Mouse (Mus musculus): Measurements from ENCODE around the gene Gm28038.

Gm28038 gene

DNA sequence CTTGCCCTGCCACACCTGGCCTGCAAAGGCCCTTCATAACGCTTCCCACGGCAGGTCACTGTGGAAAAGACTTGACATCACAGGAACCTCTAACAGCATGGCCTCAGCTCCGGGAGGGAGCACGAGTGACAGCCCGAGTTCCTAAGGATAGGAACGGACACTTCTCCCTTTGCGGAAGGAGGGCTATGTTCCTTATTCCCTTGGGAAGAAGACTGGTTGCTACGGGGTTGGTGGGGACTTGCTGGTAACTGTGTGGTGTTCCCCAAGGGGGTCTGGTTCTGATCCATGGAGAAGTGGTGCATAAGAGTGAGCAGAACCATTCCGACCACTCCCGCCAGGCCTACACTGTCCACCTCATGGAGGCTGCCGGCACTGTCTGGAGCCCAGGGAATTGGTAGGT, at the start of gene Gm28038:
Gm28038 (plus strand) TSS at position 301 of the 400 bp plus-strand sequence.
- DNase-seq (ENCODE audit: low spot score), result no peak

DNA sequence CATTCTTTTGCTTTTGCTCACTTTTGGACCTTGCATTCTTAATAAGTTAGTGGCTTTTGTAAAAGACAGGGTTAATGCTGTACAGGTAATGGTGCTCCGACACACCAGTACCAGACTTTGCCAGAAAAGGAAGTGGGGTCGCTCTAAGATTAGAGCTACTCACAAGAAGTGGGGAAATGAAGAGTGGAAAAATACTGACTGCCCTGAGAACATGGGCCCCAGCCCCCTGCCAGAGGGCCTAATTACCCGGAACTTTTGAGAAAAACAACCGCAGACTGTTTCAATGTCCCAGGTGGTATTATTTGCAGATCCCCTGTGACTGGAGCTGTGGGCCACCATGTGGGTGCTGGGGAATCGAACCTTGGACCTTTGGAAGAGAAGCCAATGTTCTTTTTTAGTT, 45.2 kb upstream of the Gm28038 start:
- DNase-seq (ENCODE audit: low spot score), result no peak

- peak; percentile 51 for DNase-seq (ENCODE audit: low spot score)
These were observed 44.2 kb upstream of the Gm28038 start for GRCm38 (mm10) chr2:30236426-30237198.

DNA sequence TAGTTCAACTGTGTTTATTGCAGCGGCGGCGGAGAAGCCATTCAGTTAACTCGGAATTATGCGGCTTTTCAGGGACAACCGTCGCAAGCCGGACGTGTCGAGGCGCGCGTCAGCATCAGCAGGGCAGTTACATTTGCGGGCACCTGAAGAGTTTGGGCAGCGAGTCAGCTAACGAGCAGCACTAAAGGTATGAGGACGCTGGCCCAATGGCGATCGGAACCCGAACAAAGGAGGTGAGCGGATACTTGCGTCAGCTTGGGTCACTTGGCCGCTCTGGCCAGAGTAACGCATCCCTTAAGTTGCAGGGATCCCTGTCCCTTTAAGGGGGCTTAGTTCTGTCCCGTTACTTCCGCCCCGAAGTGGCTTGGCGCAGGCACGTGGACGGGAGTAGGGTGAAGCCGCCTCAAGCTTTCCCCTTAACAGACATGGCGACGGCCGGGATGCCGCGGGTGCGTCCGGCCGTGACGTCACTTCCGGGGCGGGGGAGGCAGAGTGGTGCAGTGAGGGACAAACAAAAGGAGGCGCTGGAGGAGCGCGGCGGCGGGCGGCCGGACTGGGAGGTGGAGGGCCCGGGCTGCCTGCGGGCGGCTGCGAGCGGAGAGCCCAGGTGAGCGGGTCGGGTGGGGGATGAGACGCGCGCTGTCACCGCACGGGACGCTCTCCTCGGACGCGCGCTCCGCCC, 43.5 kb upstream of the Gm28038 start, which contains the start of gene Lrrc8a:
Lrrc8a (plus strand) TSS at position 517 of the 682 bp plus-strand sequence.
- peak; percentile 98 for DNase-seq (ENCODE audit: low spot score)

- DNase-seq (ENCODE audit: low spot score), result no peak
These were observed 43.0 kb upstream of the Gm28038 start for GRCm38 (mm10) chr2:30237881-30238280.

DNA sequence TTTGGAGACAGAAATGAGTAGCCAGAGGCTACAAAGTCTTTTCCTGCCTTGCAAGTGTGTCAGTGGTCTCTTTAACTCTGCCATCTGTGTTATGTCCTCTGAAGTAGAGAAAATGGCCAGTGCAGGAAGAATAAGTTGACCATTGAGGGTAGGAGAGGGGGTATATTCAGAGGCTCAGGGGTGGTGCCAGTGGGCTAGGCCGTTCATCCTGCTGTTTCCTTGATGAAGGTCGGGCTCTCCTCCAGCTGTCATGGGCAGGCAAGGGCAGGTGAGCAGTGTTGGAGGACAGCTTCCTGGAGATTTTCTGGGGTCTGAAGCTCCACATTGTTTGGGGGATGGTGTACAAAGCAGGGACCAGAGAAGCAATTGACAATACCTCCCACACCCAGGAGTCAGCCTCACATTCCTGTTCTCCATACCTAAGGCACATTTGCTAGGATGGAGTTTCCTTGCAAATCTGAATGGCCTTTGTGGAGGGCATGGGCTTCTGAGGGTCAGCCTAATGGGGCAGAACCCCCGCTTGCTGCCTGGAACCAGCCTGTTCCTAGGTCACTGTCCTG, 41.9 kb upstream of the Gm28038 start:
- no peak for DNase-seq (ENCODE audit: low spot score)

DNA sequence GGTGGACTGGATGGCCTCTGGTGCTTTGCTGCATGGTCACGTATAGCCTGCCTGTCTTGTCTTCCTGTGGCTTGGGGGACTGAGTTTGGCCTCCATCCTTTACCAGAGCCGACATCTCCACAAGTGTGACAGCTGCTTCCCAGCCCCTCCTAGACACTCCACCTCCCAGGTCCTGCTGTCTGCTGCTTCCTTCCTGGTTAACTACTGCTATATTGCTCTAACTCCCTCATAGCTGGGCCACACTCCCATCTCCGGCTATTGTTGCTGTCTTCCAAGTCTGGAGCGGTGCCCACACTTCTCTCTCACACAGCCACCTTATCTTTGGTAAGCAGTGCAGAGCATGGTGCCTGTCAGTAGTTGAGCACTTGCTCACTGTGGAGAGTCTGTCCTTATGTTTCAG, 41.1 kb upstream of the Gm28038 start:
- DNase-seq (ENCODE audit: low spot score), result no peak

- no peak for DNase-seq (ENCODE audit: low spot score)
These were observed 40.6 kb upstream of the Gm28038 start, which contains the start of gene Gm28035 for GRCm38 (mm10) chr2:30240267-30240666. Gm28035 (plus strand) TSS chr2:30240567.

DNA sequence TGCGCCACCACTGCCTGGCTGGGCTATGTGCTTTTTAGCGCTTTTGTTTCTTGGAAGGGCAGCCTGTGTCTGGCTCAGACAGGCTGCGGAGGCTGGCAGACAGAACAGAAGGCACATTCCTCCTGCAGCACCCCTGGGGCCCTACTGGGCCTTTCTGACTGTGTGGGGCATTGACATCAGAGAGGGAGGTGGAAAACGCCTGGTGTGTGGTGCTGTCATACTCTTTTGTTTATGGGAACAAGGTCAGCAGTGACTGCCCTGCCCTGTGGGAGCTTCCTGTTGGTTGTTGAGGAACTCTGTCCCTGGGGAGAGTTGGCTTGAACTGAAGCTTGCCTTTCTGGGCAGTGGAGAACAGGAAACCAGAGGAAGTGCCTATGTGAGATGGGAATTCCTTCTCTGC, 38.3 kb upstream of the Gm28038 start:
- peak; percentile 66 for DNase-seq (ENCODE audit: low spot score)

GRCm38 (mm10) chr2:30243391-30243790, 37.5 kb upstream of the Gm28038 start:
- no peak for DNase-seq (ENCODE audit: low spot score)

DNA sequence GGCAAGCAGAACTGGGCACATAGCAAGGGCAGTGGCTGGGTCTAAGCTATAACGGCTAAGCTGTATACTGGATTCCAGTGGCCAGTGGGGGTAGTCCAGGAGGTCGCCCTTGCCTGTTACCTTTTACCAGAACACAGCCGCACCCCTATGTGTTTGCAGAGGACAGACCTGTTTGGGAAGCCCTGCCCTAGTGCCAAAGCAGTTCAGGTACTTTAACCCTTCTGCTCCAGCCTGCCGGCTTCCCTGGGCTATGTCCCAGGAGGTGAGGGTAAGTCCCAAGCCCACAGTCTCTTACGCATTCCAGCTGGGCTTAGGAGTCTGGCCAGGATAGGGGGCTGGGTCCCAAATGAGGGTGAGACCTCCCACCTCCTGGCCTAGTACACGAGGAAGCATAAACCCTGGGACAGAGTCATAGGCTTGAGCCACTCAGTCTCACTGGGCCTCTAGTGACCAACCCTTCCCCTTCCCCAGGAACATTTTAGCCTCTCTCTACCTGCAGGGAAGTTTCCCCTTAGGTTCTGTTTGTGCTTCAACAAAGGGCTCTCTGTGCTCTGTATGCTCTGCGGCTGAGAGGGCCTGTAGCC, 36.2 kb upstream of the Gm28038 start:
- DNase-seq (ENCODE audit: low spot score), result no peak

DNA sequence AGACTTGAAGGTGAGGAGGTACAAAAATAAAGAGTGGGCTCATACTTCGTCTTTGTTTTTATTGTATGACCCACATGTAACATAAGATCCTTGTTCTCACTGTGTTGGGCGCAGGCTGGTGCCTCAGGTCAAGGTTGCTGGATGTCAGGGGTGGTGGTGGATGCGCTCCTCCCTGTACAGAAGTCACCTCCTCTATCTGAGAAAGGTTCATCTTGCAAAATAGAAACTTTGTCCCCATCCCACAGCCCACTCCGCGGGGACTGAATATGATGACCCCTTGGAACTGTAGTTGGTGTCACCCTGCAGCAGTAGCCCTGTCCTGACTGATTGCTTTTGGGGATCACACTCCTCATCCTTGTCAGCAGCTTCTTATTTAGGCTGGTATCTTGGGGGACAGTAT, 33.8 kb upstream of the Gm28038 start:
- no peak for DNase-seq (ENCODE audit: low spot score)

GRCm38 (mm10) chr2:30247681-30248080, 33.2 kb upstream of the Gm28038 start:
- no peak for DNase-seq (ENCODE audit: low spot score)

DNA sequence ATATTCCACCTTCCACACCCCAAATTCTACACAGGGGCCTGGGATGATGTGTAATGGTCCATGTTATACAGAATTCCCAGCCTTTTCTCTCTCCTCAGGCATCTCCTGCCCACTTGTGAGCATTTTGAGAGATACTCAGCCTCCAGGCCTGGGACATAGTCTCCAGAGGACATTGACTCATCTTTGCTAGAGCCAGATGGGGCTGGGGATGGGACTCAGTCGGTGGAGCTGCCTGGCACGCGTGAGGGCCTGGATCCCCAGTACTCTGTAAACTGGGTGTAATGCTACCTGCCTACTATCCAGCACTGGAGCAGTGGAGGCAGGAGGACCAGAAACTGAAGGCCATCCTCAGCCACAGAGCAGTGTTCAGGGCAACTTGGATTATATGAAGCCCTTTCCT, 31.7 kb upstream of the Gm28038 start:
- no peak for DNase-seq (ENCODE audit: low spot score)

DNA sequence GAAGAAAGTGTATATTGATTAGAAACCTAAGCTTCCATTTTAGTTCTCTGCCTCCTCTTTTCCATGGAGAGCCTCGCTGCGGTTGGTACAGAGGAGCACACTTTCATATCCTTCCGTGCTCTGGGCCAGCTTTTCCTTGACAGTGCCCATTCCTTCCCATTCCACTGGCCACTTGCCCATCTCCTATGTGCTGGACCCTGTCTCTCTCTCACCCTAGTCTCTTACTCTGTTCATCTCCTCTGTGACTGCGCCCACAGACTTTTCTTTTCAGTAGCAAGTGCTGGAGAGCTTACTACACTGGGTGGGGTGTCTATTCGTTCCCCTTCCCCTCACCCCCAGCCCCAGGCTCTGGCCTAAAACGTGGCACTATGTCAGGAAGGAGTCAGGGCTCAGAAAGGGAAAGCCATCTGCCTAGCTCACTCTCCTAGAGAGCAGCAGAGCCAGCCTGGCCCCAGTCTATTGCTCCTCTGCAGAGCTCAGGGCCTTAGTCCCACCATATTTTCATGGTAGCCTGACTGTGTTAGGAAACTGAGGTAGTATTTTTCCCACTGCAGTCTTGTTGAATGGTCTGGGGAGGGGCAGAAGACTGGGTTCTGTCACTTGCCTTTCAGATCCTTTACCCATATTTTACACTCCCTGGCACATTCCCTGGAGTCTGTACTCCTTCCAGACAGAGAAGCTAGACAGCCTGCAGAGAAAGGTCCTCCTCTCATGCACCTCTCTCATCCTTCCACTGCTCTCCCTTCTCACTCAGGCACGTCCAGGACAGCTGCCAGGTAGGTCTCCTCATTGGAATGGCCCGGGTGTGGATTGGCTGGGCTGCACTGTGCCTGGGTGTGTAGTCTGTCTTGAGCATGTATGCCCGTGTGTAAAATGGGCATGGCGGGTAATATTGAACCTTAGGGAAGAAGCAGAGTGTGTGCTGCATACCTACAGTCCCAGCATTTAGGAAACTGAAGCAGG, 30.4 kb upstream of the Gm28038 start:
- DNase-seq (ENCODE audit: low spot score), result no peak

DNA sequence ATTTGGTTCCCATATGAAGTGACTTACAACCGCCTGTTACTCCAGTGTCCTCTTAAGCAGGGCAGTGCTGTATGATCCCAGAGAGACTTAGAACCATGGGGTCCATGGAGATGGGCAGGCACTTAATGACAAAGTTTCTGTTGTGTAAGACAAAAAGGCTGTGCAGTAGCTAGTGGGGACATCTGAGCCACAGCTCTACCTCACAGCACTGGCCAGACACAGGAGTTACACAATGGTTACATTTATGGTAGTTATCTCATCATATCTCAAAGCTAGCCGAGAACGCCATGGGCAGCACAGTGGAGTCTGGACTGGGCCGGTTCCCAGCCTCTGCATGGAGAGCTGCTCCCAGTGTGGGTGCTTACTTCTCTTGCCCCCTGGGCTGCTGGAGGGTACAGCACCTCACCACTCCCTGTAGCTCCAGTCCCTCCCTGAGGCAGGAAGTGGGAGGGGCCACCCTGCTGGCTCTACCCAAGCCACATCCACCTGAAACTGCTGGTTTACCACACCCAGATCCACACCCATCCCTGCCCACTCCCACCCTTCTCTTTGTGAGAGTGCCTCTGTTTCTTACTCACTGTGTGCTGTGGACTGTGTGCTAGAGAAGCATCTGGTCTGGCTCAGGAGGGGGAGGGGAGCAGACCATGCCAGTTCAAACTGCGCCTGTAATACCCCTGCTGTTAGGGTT, 29.3 kb upstream of the Gm28038 start:
- no peak for DNase-seq (ENCODE audit: low spot score)

GRCm38 (mm10) chr2:30252521-30252920, 28.3 kb upstream of the Gm28038 start:
- no peak for DNase-seq (ENCODE audit: low spot score)

GRCm38 (mm10) chr2:30253809-30254208, 27.0 kb upstream of the Gm28038 start:
- no peak for DNase-seq (ENCODE audit: low spot score)

GRCm38 (mm10) chr2:30255631-30256395, 25.0 kb upstream of the Gm28038 start:
- no peak for DNase-seq (ENCODE audit: low spot score)

Measured in embryo, embryonic 10 days (tissue).